In genomic region chr10:60726896-60727295, GRCm38 (mm10) we compare ENCODE assay signal across 19 mouse cellular contexts. TPM values are rescaled to one million over a fixed set of nuclear protein-coding genes. Genes with fewer than 3 reads are reported as not detected.
"Had no signal": no experiment of that assay in that cellular context is flagged by ENCODE, and none has a peak within 500 bp of the region (broad histone marks: within the 10 kb centered on the region; RNA-seq: fewer than 3 reads in every experiment).

No protein-coding gene starts in this region.

- H3K27me3 ChIP-seq: liver, embryonic 15.5 days; lung, embryonic 15.5 days; neural tube, embryonic 13.5 days; neural tube, embryonic 15.5 days; stomach, embryonic 15.5 days had no signal

- H3K9ac ChIP-seq: liver, embryonic 15.5 days; liver, postnatal 0 days; lung, embryonic 15.5 days; midbrain, embryonic 12.5 days; neural tube, embryonic 13.5 days; neural tube, embryonic 15.5 days; stomach, embryonic 15.5 days had no signal

- H3K4me3 ChIP-seq: liver, embryonic 15.5 days; lung, embryonic 15.5 days; midbrain, embryonic 10.5 days; midbrain, embryonic 12.5 days; myocyte; neural tube, embryonic 13.5 days; neural tube, embryonic 15.5 days; stomach, embryonic 15.5 days had no signal

- ATAC-seq: liver, postnatal 0 days; midbrain, embryonic 16.5 days had no signal

- H3K4me1 ChIP-seq: liver, embryonic 15.5 days; lung, embryonic 15.5 days had no signal

- H3K27ac ChIP-seq: liver, embryonic 15.5 days; lung, embryonic 15.5 days; midbrain, embryonic 10.5 days; midbrain, embryonic 12.5 days; neural tube, embryonic 13.5 days; neural tube, embryonic 15.5 days; stomach, embryonic 15.5 days had no signal

- H3K4me2 ChIP-seq: liver, embryonic 15.5 days; lung, embryonic 15.5 days; midbrain, embryonic 12.5 days; neural tube, embryonic 13.5 days; neural tube, embryonic 15.5 days; stomach, embryonic 15.5 days had no signal

- H3K9me3 ChIP-seq: liver, embryonic 15.5 days; lung, embryonic 15.5 days; midbrain, embryonic 10.5 days; midbrain, embryonic 12.5 days; neural tube, embryonic 13.5 days; neural tube, embryonic 15.5 days; stomach, embryonic 15.5 days had no signal

- DNase-seq: liver, postnatal 0 days; lung, adult 2 months; midbrain, embryonic 14.5 days; retina, postnatal 1 day; right cerebral cortex, adult 18-20 months; right cerebral cortex, postnatal 25 days; thymus, adult 2 months; thymus, postnatal 25 days; thymus, postnatal 4 days had no signal

- H3K36me3 ChIP-seq: liver, embryonic 15.5 days; lung, embryonic 15.5 days; midbrain, embryonic 10.5 days; midbrain, embryonic 12.5 days; neural tube, embryonic 15.5 days; stomach, embryonic 15.5 days had no signal

RNA-seq across cellular contexts. Expression of gene Cdh23, which starts 30.6 kb away (rescaled TPM):
- total RNA-seq: megakaryocyte-erythroid progenitor cell, adult 5-6 weeks had no signal
